Mouse (Mus musculus) cerebellum, postnatal 36 days (tissue): ENCODE results near the gene Mier1.
A peak's percentile ranks its signal among the peaks of the same experiment; 100 is the strongest.
"Not testable (repeated sequence)": the region's sequence is repeated elsewhere in the genome, so short reads cannot be mapped to it uniquely, and the experiment has no call there.

ENCODE experiments used
- DNase-seq, 2 experiments: peaks; one replicate each; pipeline ENCODE4 v3.0.0; 2021 to 2022; ENCODE audit warnings: mixed read lengths in 2 of 2

Gene Mier1

GRCm38 (mm10) chr4:103114184-103115111 lies at the start of gene Mier1, which contains the start of gene Wdr78:
Gene Mier1, plus strand, starts transcription at chr4:103114390.
Gene Wdr78, minus strand, starts transcription at chr4:103114555.
- peak; percentile 93 to 96 for DNase-seq

GRCm38 (mm10) chr4:103064421-103064820 lies 49.8 kb upstream of the Mier1 start:
- no peak for DNase-seq

- no peak for DNase-seq
Observed at GRCm38 (mm10) chr4:103064976-103065375, 49.2 kb upstream of the Mier1 start.

GRCm38 (mm10) chr4:103067906-103068655 lies 46.1 kb upstream of the Mier1 start:
- no peak for DNase-seq

- DNase-seq = no peak
Observed at GRCm38 (mm10) chr4:103070631-103071030, 43.6 kb upstream of the Mier1 start.

- DNase-seq = no peak
Observed at GRCm38 (mm10) chr4:103085237-103085636, 29.0 kb upstream of the Mier1 start.

- DNase-seq = no peak
Observed at GRCm38 (mm10) chr4:103095921-103096320, 18.3 kb upstream of the Mier1 start.

GRCm38 (mm10) chr4:103098532-103098931 lies 15.7 kb upstream of the Mier1 start:
- no peak for DNase-seq

GRCm38 (mm10) chr4:103112651-103113050 lies 1.5 kb upstream of the Mier1 start:
- no peak for DNase-seq

GRCm38 (mm10) chr4:103113402-103113801 lies 788 bp upstream of the Mier1 start:
- no peak for DNase-seq

GRCm38 (mm10) chr4:103118888-103119228 lies 4.7 kb downstream of the Mier1 start:
- DNase-seq = no peak

- DNase-seq = peak; percentile 71 to 78
Observed at GRCm38 (mm10) chr4:103119229-103120027, 5.2 kb downstream of the Mier1 start.

GRCm38 (mm10) chr4:103120028-103120384 lies 5.8 kb downstream of the Mier1 start:
- DNase-seq = no peak

- DNase-seq = no peak
Observed at GRCm38 (mm10) chr4:103120395-103120794, 6.2 kb downstream of the Mier1 start.

GRCm38 (mm10) chr4:103120874-103121389 lies 6.7 kb downstream of the Mier1 start:
- DNase-seq = no peak

- DNase-seq = no peak
Observed at GRCm38 (mm10) chr4:103123086-103123485, 8.9 kb downstream of the Mier1 start.

- no peak for DNase-seq
Observed at GRCm38 (mm10) chr4:103123606-103124005, 9.4 kb downstream of the Mier1 start.

- DNase-seq = no peak
Observed at GRCm38 (mm10) chr4:103126533-103126932, 12.3 kb downstream of the Mier1 start.

- no peak for DNase-seq
Observed at GRCm38 (mm10) chr4:103136946-103137345, 22.8 kb downstream of the Mier1 start.

GRCm38 (mm10) chr4:103146339-103146738 lies 32.1 kb downstream of the Mier1 start:
- DNase-seq = peak; percentile 79 to 81

- no peak for DNase-seq
Observed at GRCm38 (mm10) chr4:103151946-103152345, 37.8 kb downstream of the Mier1 start.

GRCm38 (mm10) chr4:103158781-103159180 lies 44.6 kb downstream of the Mier1 start:
- no peak for DNase-seq

- DNase-seq = not testable (repeated sequence)
Observed at GRCm38 (mm10) chr4:103166198-103166597, 52.0 kb downstream of the Mier1 start.
